Mouse (Mus musculus) Patski (cell line): Measurements from ENCODE around the gene Chp1. TPM values are rescaled to one million over a fixed set of nuclear protein-coding genes. Genes with fewer than 3 reads are reported as not detected.
"Not testable (repeated sequence)": the region's sequence is repeated elsewhere in the genome, so short reads cannot be mapped to it uniquely, and the experiment has no call there.

Experiments
- ATAC-seq: fragments of 100-300 bp; one replicate; pipeline ENCODE4 v1.8.0; 2021
- CTCF ChIA-PET: fragments of 350-600 bp; sonication (Branson Sonifier 250); formaldehyde crosslinking; loops from one replicate; lab custom pipeline; 2022; ENCODE audit warnings: inconsistent platforms; lab: Charles Lee
- POLR2A ChIA-PET: fragments of 350-600 bp; sonication (Branson Sonifier 250); formaldehyde crosslinking; loops from one replicate; lab custom pipeline; 2022; ENCODE audit warnings: antibody characterized with exemption, inconsistent platforms; lab: Charles Lee
- DNase-seq: peaks from one replicate; pipeline ENCODE4 v3.0.0-alpha.2; 2011; ENCODE audit warnings: low read depth, low spot score
- H3K27me3 ChIP-seq: fragments of 371-371 bp; one replicate; pipeline ENCODE4 v1.5.1; 2021
- CTCF ChIP-seq: fragments of 100-300 bp; IDR thresholded peaks from one replicate; pipeline ENCODE4 v1.5.1; 2021
- in situ Hi-C: fragments of 300-500 bp; cut with MboI; formaldehyde crosslinking; loops from 3 replicates; pipeline ENCODE4 v1.11.1; 2018; ENCODE audit warnings: low pct_unique_long_range_greater_than_20kb, mixed read lengths
- polyA plus RNA-seq: library from polyadenylated mRNA; unstranded; gene quantifications from one replicate; pipeline ENCODE4 v1.2.3, GENCODE M21; 2021

Gene Chp1
- polyA plus RNA-seq, 1 experiment from 2014 or later, result 114 TPM

GRCm38 (mm10) chr2:119617841-119618198, 70.3 kb downstream of the Chp1 start:
- no peak for TF ChIP-seq CTCF
- ChIA-PET POLR2A (no interaction called here), CTCF (no interaction called here)
- H3K27me3 ChIP-seq, result no peaks in the 10 kb centered on the region
- ATAC-seq, result peak; percentile 46
- in situ Hi-C loops, result no loop called here
- DNase-seq, result no peak

- CTCF ChIA-PET, result no interaction called here
- peak; percentile 86 for DNase-seq
- POLR2A ChIA-PET, result interaction anchor here (0.7 kb wide), 1 partner anchor 22 kb away, joined by 3 read pairs; no protein-coding TSS in a partner anchor
- no peaks in the 10 kb centered on the region for H3K27me3 ChIP-seq
- in situ Hi-C loops, result no loop called here
- peak; percentile 99 for ATAC-seq
- no peak for TF ChIP-seq CTCF
Measured at GRCm38 (mm10) chr2:119618199-119618982, 70.9 kb downstream of the Chp1 start, which contains the start of the genes Nusap1 and Oip5. Nusap1 (plus strand) TSS chr2:119618298. Oip5 (minus strand) TSS chr2:119618469.

- in situ Hi-C loops, CTCF ChIA-PET, DNase-seq, ATAC-seq, H3K27me3 ChIP-seq: not testable (repeated sequence)
- POLR2A ChIA-PET, result interaction anchor here (0.7 kb wide), 1 partner anchor 23 kb away, joined by 3 read pairs; no protein-coding TSS in a partner anchor
Measured at GRCm38 (mm10) chr2:119619002-119619401, 71.5 kb downstream of the Chp1 start.

- ChIA-PET CTCF (no interaction called here), POLR2A (no interaction called here)
- DNase-seq (no peak), ATAC-seq (no peak)
- in situ Hi-C loops, result no loop called here
- TF ChIP-seq CTCF, result no peak
- no peaks in the 10 kb centered on the region for H3K27me3 ChIP-seq
Measured at GRCm38 (mm10) chr2:119621302-119621701, 73.8 kb downstream of the Chp1 start.

Other genes with a start within 250 kb of the Chp1 start
- gene Dll4, start 221.9 kb upstream of the Chp1 start, polyA plus RNA-seq, result 3.2 TPM
- gene Chac1, start 196.5 kb upstream of the Chp1 start, polyA plus RNA-seq, result 34.2 TPM
- 17.7 TPM for gene Ino80, start 70.0 kb upstream of the Chp1 start, polyA plus RNA-seq
- 1.7 TPM for gene Exd1, start 70 bp upstream of the Chp1 start, polyA plus RNA-seq
- gene Nusap1, start 70.6 kb downstream of the Chp1 start, polyA plus RNA-seq, result 27.9 TPM
- 16.3 TPM for gene Oip5, start 70.8 kb downstream of the Chp1 start, polyA plus RNA-seq
- gene Ndufaf1, start 115.1 kb downstream of the Chp1 start, polyA plus RNA-seq, result 36.7 TPM
- 36.0 TPM for gene Rtf1, start 127.4 kb downstream of the Chp1 start, polyA plus RNA-seq
- 0.30 TPM for gene Itpka, start 194.6 kb downstream of the Chp1 start, polyA plus RNA-seq
- 14.5 TPM for gene Ltk, start 212.7 kb downstream of the Chp1 start, polyA plus RNA-seq
- 19.1 TPM for gene Rpap1, start 239.8 kb downstream of the Chp1 start, polyA plus RNA-seq